Mouse (Mus musculus) spleen, postnatal 36 days (tissue): ENCODE results near the gene Actr5.

ENCODE experiments used
- DNase-seq, 2 experiments: peaks; one replicate each; pipeline ENCODE4 v3.0.0; 2022; ENCODE audit warnings: low spot score in 2 of 2, mixed read lengths in 1 of 2

The Actr5 gene

DNA sequence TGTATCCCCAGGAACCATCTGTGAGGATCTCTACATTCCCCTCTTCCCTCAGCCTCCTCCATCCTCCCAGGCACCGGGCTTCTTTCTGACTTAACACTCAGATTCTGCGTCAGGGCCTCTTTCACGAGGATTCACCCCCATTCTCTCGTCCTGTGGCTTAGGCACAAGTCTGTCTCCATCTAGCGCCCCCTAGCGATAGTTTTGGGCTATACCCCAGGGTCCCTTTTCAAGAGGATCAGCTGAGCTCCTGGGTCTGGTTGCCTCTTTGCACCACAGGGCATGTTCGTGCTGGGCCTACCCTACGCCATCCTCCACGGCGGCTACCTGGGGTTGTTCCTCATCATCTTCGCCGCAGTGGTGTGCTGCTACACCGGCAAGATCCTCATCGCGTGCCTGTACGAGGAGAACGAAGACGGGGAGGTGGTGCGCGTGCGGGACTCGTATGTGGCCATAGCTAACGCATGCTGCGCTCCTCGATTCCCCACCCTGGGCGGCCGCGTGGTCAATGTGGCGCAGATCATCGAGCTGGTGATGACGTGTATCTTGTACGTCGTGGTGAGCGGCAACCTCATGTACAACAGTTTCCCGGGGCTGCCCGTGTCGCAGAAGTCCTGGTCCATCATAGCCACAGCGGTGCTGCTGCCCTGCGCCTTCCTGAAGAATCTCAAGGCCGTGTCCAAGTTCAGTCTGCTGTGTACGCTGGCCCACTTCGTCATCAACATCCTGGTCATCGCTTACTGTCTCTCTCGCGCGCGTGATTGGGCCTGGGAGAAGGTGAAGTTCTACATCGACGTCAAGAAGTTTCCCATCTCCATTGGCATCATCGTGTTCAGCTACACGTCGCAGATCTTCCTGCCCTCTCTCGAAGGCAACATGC is 10.9 kb upstream of the Actr5 start:
- peak; percentile 49 to 62 for DNase-seq

GRCm38 (mm10) chr2:158614418-158614955 is 10.2 kb upstream of the Actr5 start:
- DNase-seq, result no peak

GRCm38 (mm10) chr2:158615161-158615680 is 9.5 kb upstream of the Actr5 start:
- no peak for DNase-seq

- no peak for DNase-seq
Measured at GRCm38 (mm10) chr2:158615702-158616101, 9.0 kb upstream of the Actr5 start.

GRCm38 (mm10) chr2:158616296-158616695 is 8.4 kb upstream of the Actr5 start:
- DNase-seq, result no peak

DNA sequence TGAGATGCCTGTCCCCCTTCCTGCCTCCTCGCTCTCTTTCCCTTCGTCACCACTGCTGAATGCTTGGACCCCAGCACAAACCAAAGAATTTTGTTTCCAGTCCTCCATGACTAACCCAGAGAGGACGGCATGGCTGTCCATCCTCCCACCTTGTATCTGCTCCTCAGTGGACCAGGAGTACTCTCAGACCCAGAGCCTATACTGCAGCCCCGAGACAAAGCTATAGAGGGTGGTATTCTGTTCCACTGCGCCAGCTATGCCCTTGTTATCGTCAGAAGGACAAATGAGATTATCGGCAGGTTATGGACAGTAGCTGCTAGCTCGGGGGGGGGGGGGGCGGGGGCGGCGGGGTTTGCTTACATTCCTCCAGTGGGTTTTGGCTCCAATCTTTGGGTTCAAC is 7.9 kb upstream of the Actr5 start:
- no peak for DNase-seq

GRCm38 (mm10) chr2:158625231-158625630 is 543 bp downstream of the Actr5 start:
- DNase-seq, result peak in 1 of 2 experiments; percentile 13

DNA sequence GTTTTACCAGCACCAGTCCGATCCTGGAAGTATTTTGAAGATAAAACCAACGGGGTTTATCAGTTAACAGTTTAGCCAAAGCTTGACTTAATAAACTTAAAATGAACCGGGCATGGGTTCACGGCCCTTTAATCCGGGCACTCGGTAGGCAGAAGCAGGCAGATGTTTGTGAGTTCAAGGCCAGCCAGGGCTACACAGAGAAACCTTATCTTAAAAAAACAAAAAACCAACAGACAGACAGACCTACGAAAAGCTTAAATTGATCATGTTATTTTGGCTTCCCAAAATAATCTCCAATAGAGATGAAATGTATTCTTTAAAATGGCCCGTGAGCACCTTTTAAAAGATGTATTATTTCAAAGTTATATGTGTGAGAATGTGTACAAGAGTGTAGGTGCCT is 1.0 kb downstream of the Actr5 start:
- DNase-seq, result no peak

GRCm38 (mm10) chr2:158628858-158629257 is 4.2 kb downstream of the Actr5 start:
- DNase-seq, result no peak

GRCm38 (mm10) chr2:158629414-158629813 is 4.7 kb downstream of the Actr5 start:
- DNase-seq, result no peak

GRCm38 (mm10) chr2:158631873-158632272 is 7.2 kb downstream of the Actr5 start:
- no peak for DNase-seq

GRCm38 (mm10) chr2:158641869-158642268 is 17.2 kb downstream of the Actr5 start:
- peak; percentile 47 to 48 for DNase-seq

GRCm38 (mm10) chr2:158642587-158642986 is 17.9 kb downstream of the Actr5 start:
- no peak for DNase-seq

DNA sequence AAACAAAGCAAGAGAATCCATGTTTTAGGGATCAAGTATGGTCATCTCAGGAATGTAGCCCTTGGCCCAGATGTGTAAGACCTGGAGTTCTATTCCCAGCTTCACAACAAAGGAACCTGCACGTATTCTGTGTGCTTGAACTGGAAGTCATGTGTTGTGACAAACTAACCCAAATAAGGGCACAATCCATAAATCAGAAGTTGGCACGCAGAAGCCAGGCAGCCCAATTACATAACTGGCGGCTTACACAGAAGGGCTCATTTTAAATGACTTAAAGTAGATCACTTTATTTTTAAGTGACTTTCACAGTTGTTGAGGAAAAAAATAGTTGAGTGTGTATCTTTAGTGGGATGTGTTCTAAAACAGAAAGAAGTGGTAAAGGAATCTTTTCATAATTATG is 19.1 kb downstream of the Actr5 start:
- no peak for DNase-seq

DNA sequence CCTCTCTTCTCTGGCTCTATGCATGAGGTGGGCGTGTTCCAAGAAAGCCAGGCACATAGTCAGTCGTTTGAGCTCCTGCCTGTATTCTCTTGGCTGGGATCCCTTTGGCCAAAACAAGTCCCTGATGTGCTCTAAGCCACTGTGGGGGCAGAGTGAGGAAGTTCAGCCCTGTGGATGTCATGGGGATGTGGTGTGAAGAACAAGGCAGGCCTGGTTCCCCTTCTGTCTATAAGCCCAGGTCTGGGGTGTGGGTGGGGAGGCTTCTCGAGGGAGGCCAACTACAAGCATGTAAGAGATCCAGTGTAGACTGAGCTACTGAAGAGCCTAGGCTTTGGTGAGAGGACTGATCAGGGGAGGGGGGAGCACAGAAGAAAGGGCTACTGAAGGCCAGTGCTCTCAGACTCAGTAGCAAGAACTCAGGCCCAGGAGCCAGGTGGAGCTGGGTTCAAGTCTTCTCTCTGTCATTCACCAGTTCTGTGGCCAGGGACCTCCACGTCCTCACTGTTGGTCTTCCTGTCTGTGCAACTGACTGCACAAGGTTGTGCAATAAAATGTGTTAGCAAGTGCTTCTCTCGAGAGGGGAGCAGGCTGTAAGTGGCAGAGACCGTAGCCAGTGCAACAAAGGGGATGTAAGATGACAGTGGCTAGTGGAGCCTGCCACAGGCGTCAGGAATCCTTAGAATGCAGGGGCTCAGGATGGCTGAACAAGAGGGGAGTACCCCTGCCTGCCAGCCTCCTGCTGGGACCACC is 26.6 kb downstream of the Actr5 start:
- DNase-seq, result no peak

DNA sequence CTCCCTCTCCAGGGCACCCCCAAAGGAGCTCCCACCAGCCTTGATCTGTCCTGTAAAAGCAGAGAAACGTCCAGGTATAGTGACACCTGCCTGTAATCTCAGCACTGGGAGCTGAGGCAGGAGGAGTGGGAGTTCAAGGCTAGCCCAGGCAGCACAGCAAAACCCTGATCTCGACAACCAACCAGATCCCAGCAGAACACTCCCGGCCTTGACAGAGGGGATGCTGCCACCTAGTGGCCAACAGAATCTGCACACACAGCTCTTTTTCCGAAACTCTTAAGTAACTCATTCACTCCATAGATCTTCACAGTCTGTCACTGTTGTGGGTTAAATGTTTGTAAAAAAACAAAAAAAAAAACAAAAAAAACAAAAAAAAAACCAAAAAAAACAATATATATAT is 28.3 kb downstream of the Actr5 start:
- DNase-seq, result peak; percentile 64 to 71

DNA sequence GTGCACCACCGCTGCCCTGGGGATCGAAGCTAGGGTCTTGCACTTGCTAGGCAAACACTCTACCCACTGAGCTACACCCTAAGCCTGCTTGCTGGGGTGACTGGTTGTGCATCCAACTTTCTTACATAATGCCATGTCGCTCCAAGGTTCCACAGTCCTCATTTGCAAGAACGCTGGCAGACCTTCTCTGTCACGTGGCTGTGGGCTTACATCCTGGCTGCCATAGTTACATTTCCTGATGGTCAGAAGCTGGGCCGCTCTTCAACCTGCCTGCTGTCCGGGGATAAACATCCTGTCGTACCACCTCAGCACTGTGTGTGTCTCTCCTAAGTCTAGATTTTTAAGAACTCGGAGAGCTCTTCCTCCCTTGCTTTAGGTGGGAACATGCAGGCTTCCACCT is 30.0 kb downstream of the Actr5 start:
- DNase-seq, result no peak

DNA sequence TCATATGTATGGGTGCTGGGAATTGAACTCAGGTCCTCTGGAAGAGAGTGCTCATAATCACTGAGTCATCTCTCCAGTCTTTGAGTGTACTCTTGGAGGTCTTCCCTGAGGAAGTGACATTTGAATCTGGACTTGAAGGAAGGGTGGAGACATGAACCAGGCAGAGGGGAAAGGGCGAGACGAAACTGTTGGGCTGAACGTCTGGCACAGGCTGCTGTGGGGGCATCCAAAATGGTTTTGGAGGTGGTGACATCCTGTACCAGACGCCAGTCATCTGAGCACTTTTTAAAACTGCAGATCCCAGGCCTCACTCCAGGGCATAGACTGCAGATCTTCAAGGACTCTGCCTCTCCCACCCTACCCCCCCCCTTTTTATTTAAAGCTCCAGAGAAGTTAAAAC is 31.1 kb downstream of the Actr5 start:
- DNase-seq, result no peak

DNA sequence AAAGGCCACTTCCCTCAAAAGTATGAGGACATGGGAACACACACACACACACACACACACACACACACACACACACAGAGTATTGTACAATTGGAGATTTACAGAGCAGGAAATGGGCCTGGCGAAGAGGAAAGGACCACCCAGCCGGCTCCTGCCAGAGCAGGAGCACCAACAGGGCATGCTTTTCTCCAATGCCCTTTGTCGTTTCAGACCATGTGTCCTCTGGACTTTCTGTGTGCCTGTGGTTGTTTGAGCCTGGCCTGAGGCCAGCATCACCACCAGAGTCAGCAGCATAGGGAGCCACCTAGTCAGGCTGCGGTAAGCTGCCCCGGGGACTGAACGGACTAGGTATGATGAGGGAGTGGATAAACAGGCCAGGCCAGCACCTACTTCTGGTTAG is 34.1 kb downstream of the Actr5 start:
- DNase-seq, result no peak

DNA sequence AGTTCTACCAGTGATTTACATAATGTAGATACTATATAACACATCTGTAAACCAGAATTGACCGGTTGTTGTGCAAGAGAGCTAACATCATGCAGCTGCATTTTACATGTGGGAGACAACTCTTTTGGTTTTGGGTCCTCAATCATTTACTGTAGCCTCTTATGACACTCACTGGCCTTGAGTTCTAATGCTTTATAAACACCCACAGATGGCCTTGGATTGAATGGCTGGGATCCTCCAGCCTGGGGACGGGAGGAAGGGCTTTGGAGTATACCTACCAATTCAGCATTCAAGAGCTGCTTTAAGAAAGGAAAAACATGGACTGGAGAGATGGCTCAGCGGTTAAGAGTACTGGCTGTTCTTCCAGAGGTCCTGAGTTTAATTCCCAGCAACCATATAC is 34.7 kb downstream of the Actr5 start:
- DNase-seq, result no peak

DNA sequence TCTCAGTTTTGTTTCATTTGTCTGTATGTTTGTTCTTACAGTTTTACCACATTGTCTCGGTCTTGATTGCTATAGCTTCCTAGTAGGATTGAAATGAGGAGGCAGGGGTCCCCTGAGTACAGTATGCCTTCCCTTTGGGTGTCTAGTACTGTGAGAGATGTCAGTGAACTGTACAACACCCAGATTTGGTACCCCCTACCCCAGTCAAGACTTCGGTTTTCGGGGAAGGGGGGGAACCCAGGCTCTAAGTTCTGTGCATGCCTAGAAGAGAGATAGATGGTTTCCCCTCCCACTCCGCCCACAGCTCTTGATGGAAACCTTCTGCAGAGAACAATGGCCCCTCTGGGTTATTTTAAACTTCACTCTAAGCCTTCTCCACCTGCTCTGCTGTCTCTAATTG is 40.4 kb downstream of the Actr5 start, which contains the start of gene Ppp1r16b:
Gene Ppp1r16b (plus strand): TSS at position 301 of the 400 bp plus-strand sequence.
- no peak for DNase-seq

DNA sequence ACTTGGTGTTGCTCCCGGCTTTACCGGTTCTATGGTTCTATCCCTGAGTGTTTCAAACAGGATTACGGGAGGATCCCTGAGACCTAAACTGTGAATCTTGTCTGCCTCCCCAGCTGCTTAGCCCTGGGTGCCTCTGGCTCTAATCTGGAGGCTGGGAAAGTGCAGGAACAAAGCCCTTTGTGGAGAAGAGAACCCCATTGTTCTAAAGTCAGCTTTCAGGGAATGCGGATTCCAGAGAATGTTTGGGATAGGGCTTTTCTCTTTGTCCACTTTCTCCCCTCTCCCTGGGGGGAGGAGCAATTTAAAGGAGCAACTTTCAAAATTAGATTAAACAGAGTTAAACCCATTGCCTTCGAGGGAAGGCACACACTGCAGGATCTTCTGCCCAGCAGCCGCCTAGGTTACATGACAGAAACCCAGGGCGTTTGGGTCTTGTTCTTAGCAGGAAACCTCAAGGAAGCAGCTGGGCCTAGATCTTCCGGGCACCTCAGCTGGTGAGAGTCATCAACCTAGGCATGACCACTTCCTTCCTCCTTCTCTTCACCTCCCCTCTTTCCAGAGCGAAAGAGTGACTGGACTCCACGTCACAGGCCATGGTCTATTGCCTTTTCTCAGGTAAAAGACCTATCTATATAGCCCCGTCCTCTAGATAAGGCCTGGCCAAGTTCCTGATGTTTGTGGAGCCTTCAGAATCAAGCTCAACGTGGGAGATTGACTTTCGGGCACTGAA is 41.5 kb downstream of the Actr5 start:
- DNase-seq, result peak; percentile 91 to 92
